Mouse (Mus musculus) bone marrow, adult 2 months (tissue): ENCODE data around the gene Camk2g. TPM values are rescaled to one million over a fixed set of nuclear protein-coding genes. Genes with fewer than 3 reads are reported as not detected.

Experiments used
- H3K27ac ChIP-seq: fragments of 200-500 bp; 2 replicates; pipeline ENCODE4 v1.5.1; 2012; ENCODE audit warnings: low read depth, mild to moderate bottlenecking, control low read depth, inconsistent platforms, low read length; ENCODE audit not compliant: control insufficient read depth, poor library complexity, insufficient read depth
- H3K4me1 ChIP-seq: fragments of 200-500 bp; 2 replicates; pipeline ENCODE4 v1.6.1; 2011; ENCODE audit warnings: low read length; ENCODE audit not compliant: control insufficient read depth, insufficient read depth
- H3K4me3 ChIP-seq: fragments of 200-500 bp; replicated peaks from 2 replicates; pipeline ENCODE3; 2011; ENCODE audit warnings: mild to moderate bottlenecking, low read depth, low read length, control low read depth; ENCODE audit not compliant: control insufficient read depth
- CTCF ChIP-seq: fragments of 200-500 bp; IDR thresholded peaks from 2 replicates; pipeline ENCODE4 v1.5.1; 2011; ENCODE audit warnings: low read length, control low read depth; ENCODE audit not compliant: control insufficient read depth, insufficient read depth
- POLR2A ChIP-seq: fragments of 200-500 bp; IDR thresholded peaks from 2 replicates; pipeline ENCODE4 v1.6.1; 2011; ENCODE audit warnings: low read depth, mild to moderate bottlenecking, control low read depth, low read length, borderline replicate concordance; ENCODE audit not compliant: control insufficient read depth
- WGBS: fragments of 180-500 bp; shearing (Covaris S2); methylation state at CpG from one replicate; pipeline ENCODE4 v1.1.7; 2018; 5-methylcytosine and 5-hydroxymethylcytosine counted together
- polyA plus RNA-seq: library from polyadenylated mRNA; stranded (reverse); fragments of >200 nt; gene quantifications from 2 replicates; pipeline ENCODE4 v1.2.4, GENCODE M21; 2011; ENCODE audit warnings: low replicate concordance; ENCODE audit not compliant: missing spikeins, insufficient read depth, insufficient read length

The Camk2g gene
- polyA plus RNA-seq, 1 experiment, result 13.8 TPM

DNA sequence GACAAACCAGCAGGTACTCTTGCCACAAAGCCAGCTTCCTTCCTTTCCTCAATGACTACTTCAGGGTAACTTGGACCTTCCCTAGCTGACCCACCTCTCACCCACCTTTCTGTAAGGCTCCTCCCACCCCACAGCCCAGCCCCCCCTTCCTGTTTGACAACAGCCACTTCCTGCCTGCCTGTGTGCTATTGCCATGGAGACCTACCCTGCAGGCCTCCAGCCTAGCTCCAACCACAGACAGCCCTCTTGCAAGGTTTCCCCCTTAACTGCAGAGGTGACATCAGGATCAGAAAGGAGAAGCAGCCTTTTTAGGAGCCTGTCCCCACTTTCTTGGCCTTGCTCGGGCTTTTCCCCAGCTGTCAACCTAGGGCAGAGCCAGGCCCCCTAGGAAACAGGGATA, 8.7 kb downstream of the Camk2g start:
- H3K4me1 ChIP-seq, result peaks cover 15% of the 10 kb centered on the region
- no peak overlapping the region for H3K4me3 ChIP-seq
- TF ChIP-seq CTCF (no peak), POLR2A (no peak)
- 9% methylated on average over 1 of the region's 1 CpGs for WGBS
- peak overlapping the region; percentile 93 for H3K27ac ChIP-seq

- TF ChIP-seq POLR2A, result no peak
- peak; percentile 35; the same call in 1 of the 2 replicates for TF ChIP-seq CTCF
- Histone ChIP-seq H3K27ac (peak overlapping the region; percentile 86), H3K4me1 (peaks cover 15% of the 10 kb centered on the region), H3K4me3 (no peak overlapping the region)
- 15% methylated on average over 7 of the region's 7 CpGs for WGBS
Observed at GRCm38 (mm10) chr14:20784708-20785107, 9.2 kb downstream of the Camk2g start.

DNA sequence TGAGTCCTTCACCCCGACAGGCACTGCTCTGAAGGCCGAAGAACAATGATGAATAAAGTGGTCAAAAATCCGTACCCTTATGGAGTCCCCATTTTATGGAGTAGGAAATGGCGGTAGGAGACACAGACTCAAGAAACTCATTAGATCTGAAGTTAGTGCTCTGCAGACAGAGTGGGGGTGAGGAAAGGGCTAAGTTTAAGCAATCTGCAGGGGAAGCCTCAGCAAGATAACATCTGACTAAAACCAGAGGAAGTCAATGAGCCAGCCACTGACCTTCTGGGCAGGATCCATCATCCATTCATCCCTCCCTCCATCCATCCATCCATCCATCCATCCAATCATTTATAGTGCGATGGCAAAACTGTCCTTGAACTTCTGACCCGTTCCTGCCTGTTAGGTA, 10.4 kb downstream of the Camk2g start:
- H3K4me1 ChIP-seq, result peaks cover 15% of the 10 kb centered on the region
- no peak overlapping the region for H3K4me3 ChIP-seq
- no peak for TF ChIP-seq CTCF
- no peak for TF ChIP-seq POLR2A
- WGBS, result 59% methylated on average over 6 of the region's 6 CpGs
- 0 out of 2 replicates have a peak overlapping the region, but pooled peaks have one; percentile 2 for H3K27ac ChIP-seq

- TF ChIP-seq CTCF, result no peak
- TF ChIP-seq POLR2A, result no peak
- H3K27ac ChIP-seq, result peak overlapping the region; percentile 2; the same call in 1 of the 2 replicates
- WGBS, result 58% methylated on average over 7 of the region's 7 CpGs
- peaks cover 15% of the 10 kb centered on the region for H3K4me1 ChIP-seq
- no peak overlapping the region for H3K4me3 ChIP-seq
Observed at GRCm38 (mm10) chr14:20782860-20783259, 11.0 kb downstream of the Camk2g start.

- WGBS, result 76% methylated on average over 8 of the region's 8 CpGs
- Histone ChIP-seq H3K4me1 (peaks cover 5% of the 10 kb centered on the region; the same call in 1 of the 2 replicates), H3K27ac (no peak overlapping the region), H3K4me3 (no peak overlapping the region)
- TF ChIP-seq POLR2A, result no peak
- no peak for TF ChIP-seq CTCF
Observed at GRCm38 (mm10) chr14:20780217-20780616, 13.7 kb downstream of the Camk2g start.

- no peak overlapping the region for H3K27ac ChIP-seq
- no peaks in the 10 kb centered on the region; the same call in 1 of the 2 replicates for H3K4me1 ChIP-seq
- H3K4me3 ChIP-seq, result no peak overlapping the region
- 85% methylated on average over 8 of the region's 8 CpGs for WGBS
- TF ChIP-seq CTCF, result no peak
- TF ChIP-seq POLR2A, result no peak
Observed at GRCm38 (mm10) chr14:20778496-20778895, 15.4 kb downstream of the Camk2g start.

DNA sequence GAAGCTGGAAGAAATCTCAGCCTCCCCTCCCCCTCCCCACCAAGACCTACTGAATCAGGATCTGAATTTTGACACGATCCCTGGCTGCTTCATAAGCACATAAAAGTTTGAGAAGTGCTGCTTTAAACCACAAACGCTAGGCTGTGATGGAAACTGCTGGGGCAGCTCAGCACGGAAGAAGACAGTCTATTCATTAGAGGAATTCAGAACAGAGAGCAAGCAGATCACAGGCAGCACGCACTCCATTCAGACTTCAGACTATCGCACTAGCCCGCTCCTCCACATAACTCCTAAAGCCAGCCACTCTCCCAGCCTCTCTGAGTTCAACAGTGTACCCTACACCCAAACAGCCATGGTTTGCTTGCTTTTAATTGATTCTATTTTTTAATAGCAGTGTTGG, 18.2 kb downstream of the Camk2g start:
- no peaks in the 10 kb centered on the region; the same call in 1 of the 2 replicates for H3K4me1 ChIP-seq
- TF ChIP-seq POLR2A (no peak), CTCF (no peak)
- WGBS, result 43% methylated on average over 6 of the region's 6 CpGs
- no peak overlapping the region for H3K4me3 ChIP-seq
- H3K27ac ChIP-seq, result no peak overlapping the region

DNA sequence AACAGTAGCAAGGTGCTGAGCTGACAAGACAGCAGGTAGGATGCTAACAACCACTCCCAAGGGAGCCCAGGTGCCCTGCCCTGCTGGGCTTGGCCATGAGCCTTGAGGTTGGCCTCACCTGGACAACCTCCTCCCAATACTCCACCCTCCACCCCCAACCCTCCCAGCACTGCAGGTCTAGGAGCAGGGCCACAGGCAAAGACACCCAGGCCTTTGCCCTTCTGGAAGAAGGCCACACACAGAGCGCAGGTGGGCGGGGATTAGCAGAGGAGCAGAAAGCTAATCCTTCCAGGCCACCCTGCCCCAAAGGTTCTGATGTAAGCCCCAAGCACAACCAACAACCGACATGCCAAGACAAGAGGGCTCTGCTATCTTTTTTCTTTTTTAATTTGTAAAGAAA, 20.5 kb downstream of the Camk2g start:
- WGBS, result 62% methylated on average over 3 of the region's 3 CpGs
- Histone ChIP-seq H3K4me3 (no peak overlapping the region), H3K27ac (no peak overlapping the region), H3K4me1 (no peaks in the 10 kb centered on the region; the same call in 1 of the 2 replicates)
- TF ChIP-seq POLR2A, result no peak
- no peak for TF ChIP-seq CTCF

- WGBS, result 20% methylated on average over 6 of the region's 6 CpGs
- H3K27ac ChIP-seq, result no peak overlapping the region
- H3K4me3 ChIP-seq, result no peak overlapping the region
- no peak for TF ChIP-seq POLR2A
- TF ChIP-seq CTCF, result no peak
- no peaks in the 10 kb centered on the region; the same call in 1 of the 2 replicates for H3K4me1 ChIP-seq
Observed at GRCm38 (mm10) chr14:20772808-20773207, 21.1 kb downstream of the Camk2g start.
